Mouse (Mus musculus) splenic B cell, adult 2 months (primary cell): ENCODE results near the gene Macrod2.

Source experiments
- DNase-seq: peaks from one replicate; pipeline ENCODE4 v3.0.0-alpha.2; 2011; ENCODE audit warnings: low read depth, low spot score
- H3K27me3 ChIP-seq: 2 replicates; pipeline ENCODE4 v1.6.1; 2012; ENCODE audit warnings: mild to moderate bottlenecking, low read length, moderate library complexity, mixed read lengths; ENCODE audit not compliant: control insufficient read depth, poor library complexity, insufficient read depth, severe bottlenecking
- H3K36me3 ChIP-seq: 2 replicates; pipeline ENCODE4 v1.6.1; 2012; ENCODE audit warnings: mild to moderate bottlenecking, low read length, moderate library complexity, mixed read lengths; ENCODE audit not compliant: control insufficient read depth, poor library complexity, insufficient read depth, severe bottlenecking

Macrod2 gene

GRCm38 (mm10) chr2:141286110-141286747 is 891.1 kb downstream of the Macrod2 start:
- no peaks in the 10 kb centered on the region for H3K36me3 ChIP-seq

GRCm38 (mm10) chr2:141288494-141288893 is 893.4 kb downstream of the Macrod2 start:
- H3K36me3 ChIP-seq, result no peaks in the 10 kb centered on the region
- no peak for DNase-seq
- H3K27me3 ChIP-seq, result no peaks in the 10 kb centered on the region

More at GRCm38 (mm10) chr2:141286110-141286747, 891.1 kb downstream of the Macrod2 start:
- no peak for DNase-seq
- no peaks in the 10 kb centered on the region for H3K27me3 ChIP-seq

DNA sequence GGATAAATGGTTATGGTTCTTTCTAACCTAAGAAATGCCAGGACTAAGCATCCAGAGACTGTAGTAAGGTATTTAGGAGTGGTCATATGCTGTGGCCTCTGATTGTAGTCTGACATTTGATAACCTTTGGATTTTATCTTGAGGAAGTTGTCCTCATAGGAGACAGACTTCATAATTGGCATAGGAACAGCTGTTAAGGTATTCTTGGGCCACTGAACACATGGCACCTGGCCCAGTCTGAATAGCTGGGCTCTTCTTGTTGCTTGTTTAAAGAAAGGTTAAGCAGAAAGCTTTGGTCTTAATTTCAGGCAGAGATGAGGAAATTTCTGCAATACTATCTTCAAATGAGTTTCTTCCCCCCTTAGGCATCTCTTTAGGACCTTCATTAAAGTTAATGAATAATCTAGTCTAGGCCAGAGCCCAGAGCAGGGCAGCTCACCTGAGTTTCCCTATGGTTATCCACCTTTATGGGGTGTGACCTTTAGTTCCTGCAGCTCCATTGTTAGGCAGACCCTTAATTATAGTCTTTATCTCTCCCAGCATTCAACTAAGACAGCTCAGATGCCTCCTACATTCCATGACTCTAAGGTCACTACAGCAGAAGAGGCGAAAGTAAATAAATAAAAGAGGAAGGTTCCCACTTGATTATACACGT is 894.1 kb downstream of the Macrod2 start:
- no peaks in the 10 kb centered on the region for H3K27me3 ChIP-seq
- H3K36me3 ChIP-seq, result no peaks in the 10 kb centered on the region
- DNase-seq, result no peak

- Histone ChIP-seq H3K27me3 (no peaks in the 10 kb centered on the region), H3K36me3 (no peaks in the 10 kb centered on the region)
- DNase-seq, result no peak
Observed at GRCm38 (mm10) chr2:141292847-141293246, 897.7 kb downstream of the Macrod2 start.

DNA sequence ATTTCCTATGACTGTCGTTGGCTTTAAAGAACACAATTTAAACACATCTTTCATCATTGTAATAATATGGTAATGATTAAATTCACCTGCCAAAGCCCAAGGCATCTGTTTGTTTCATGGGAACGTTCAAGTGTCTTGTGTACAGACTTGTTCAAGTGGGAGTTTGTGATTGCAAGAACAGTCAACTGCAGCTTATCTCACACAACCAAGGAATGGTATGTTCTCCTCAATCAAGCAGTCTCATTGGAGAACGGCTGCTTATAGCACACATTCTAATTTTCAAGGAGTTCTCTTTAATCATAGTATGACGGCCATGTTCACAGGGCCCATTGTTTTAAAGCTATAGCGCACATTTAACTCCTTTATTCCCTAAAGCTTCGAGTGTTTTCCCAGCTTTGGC is 904.1 kb downstream of the Macrod2 start:
- no peaks in the 10 kb centered on the region for H3K27me3 ChIP-seq
- no peaks in the 10 kb centered on the region for H3K36me3 ChIP-seq
- DNase-seq, result no peak

GRCm38 (mm10) chr2:141301030-141301429 is 905.9 kb downstream of the Macrod2 start:
- Histone ChIP-seq H3K27me3 (no peaks in the 10 kb centered on the region), H3K36me3 (no peaks in the 10 kb centered on the region)
- DNase-seq, result no peak

- no peak for DNase-seq
- H3K36me3 ChIP-seq, result no peaks in the 10 kb centered on the region
- H3K27me3 ChIP-seq, result no peaks in the 10 kb centered on the region
Observed at GRCm38 (mm10) chr2:141308406-141308805, 913.3 kb downstream of the Macrod2 start.

- Histone ChIP-seq H3K27me3 (no peaks in the 10 kb centered on the region), H3K36me3 (no peaks in the 10 kb centered on the region)
- no peak for DNase-seq
Observed at GRCm38 (mm10) chr2:141312136-141312948, 917.2 kb downstream of the Macrod2 start.

DNA sequence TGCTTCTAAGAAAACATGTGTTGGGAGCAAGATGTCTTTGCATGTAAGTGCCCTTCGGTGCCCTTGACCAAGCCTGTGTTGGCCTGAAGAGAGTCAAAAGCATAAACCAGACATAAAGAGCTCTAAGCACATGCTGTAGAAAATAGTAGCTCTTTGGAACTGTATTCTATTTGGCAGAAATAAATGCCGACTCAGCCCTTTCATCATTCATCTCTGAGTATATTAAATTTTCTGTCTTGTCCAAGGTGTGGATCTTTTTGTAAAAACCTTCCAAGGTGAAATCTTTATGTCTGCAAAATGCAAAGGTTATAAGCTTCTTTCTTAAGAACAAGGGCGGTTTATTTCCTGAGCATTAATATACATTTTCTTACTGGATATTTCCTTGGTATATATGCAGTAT is 920.2 kb downstream of the Macrod2 start:
- DNase-seq, result no peak
- Histone ChIP-seq H3K36me3 (no peaks in the 10 kb centered on the region), H3K27me3 (no peaks in the 10 kb centered on the region)

GRCm38 (mm10) chr2:141323956-141324460 is 928.9 kb downstream of the Macrod2 start:
- no peak for DNase-seq
- no peaks in the 10 kb centered on the region for H3K36me3 ChIP-seq
- no peaks in the 10 kb centered on the region for H3K27me3 ChIP-seq

DNA sequence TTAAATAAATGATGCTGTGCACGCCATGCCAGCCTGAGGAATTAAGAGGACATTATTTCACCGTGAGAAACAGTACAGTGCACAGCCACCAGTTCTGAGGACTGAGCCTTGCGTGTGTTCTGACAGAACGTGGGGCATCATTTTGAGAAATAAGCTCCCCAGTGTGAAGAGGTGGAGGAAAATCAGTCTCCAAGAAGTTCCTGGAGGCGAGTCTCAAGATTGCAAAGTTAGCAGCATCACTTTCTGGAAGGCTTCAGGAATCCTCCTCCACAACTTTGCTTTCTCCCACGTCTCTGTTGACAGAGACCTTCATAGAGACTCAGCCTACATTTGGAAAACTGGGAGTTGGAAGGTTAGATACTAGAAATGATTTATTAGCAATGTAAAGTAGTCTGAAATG is 932.2 kb downstream of the Macrod2 start:
- DNase-seq, result no peak
- Histone ChIP-seq H3K27me3 (no peaks in the 10 kb centered on the region), H3K36me3 (no peaks in the 10 kb centered on the region)

- H3K27me3 ChIP-seq, result no peaks in the 10 kb centered on the region
- H3K36me3 ChIP-seq, result no peaks in the 10 kb centered on the region
- no peak for DNase-seq
Observed at GRCm38 (mm10) chr2:141337708-141338107, 942.6 kb downstream of the Macrod2 start.

DNA sequence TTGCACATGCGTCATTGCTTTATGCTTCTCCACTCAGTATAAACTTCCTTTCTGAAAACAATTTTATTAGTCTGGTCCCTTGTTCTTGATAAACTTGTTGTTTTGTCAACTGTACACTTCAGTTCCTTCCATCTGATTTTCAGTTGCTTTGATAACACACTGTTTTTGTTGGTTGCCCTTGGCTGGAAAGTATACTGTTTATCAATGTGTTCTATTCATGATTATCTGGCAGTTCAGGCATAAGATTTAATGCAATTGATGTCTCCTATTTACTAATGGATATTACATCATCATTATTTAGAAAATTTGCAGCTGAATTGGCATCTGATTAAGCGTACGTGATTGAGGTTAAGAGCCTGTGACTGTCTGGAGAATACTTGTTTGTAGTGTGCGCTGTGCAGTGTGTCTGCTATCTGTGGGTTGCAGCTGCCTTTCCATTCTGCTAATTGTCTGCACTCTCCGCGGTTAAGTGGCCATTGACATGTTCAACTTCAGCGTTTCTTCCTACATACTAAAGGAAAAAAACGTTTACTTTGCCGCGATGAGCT is 949.0 kb downstream of the Macrod2 start:
- Histone ChIP-seq H3K27me3 (no peaks in the 10 kb centered on the region), H3K36me3 (no peaks in the 10 kb centered on the region)
- no peak for DNase-seq

GRCm38 (mm10) chr2:141352623-141353022 is 957.5 kb downstream of the Macrod2 start:
- H3K36me3 ChIP-seq, result no peaks in the 10 kb centered on the region
- DNase-seq, result no peak

GRCm38 (mm10) chr2:141388632-141389031 is 993.5 kb downstream of the Macrod2 start:
- DNase-seq, result no peak
- H3K36me3 ChIP-seq, result no peaks in the 10 kb centered on the region

More at GRCm38 (mm10) chr2:141352623-141353022, 957.5 kb downstream of the Macrod2 start:
- H3K27me3 ChIP-seq, result no peaks in the 10 kb centered on the region

More at GRCm38 (mm10) chr2:141388632-141389031, 993.5 kb downstream of the Macrod2 start:
- H3K27me3 ChIP-seq, result no peaks in the 10 kb centered on the region
